Mouse (Mus musculus) spleen, embryonic (tissue): Measurements from ENCODE around the gene Plcb4.
"Not testable (repeated sequence)": the region's sequence is repeated elsewhere in the genome, so short reads cannot be mapped to it uniquely, and the experiment has no call there.

Experiments
- CTCF ChIA-PET: fragments of 350-600 bp; sonication (Branson Sonifier 250); formaldehyde crosslinking; loops from one replicate; lab custom pipeline; 2022; lab: Charles Lee

The Plcb4 gene

DNA sequence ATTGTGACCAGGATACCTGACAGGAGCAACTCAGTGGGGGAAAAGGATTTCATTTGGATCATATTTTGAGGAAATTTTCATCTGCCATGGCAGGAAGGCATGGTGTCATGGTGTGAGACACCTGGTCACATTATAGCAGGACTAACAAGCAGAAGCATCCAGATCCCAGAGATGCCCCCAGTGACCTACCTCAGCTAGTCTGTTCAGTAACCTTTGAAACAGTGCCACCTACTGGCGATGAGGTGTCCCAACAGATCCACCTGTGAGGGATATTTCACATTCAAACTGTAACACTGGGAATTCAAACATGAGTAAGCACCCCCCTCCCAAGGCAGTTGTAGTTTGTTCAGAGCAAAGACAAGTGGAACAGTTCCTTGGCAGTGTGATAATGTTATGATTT lies 289.0 kb downstream of the Plcb4 start:
- CTCF ChIA-PET = no interaction called here

DNA sequence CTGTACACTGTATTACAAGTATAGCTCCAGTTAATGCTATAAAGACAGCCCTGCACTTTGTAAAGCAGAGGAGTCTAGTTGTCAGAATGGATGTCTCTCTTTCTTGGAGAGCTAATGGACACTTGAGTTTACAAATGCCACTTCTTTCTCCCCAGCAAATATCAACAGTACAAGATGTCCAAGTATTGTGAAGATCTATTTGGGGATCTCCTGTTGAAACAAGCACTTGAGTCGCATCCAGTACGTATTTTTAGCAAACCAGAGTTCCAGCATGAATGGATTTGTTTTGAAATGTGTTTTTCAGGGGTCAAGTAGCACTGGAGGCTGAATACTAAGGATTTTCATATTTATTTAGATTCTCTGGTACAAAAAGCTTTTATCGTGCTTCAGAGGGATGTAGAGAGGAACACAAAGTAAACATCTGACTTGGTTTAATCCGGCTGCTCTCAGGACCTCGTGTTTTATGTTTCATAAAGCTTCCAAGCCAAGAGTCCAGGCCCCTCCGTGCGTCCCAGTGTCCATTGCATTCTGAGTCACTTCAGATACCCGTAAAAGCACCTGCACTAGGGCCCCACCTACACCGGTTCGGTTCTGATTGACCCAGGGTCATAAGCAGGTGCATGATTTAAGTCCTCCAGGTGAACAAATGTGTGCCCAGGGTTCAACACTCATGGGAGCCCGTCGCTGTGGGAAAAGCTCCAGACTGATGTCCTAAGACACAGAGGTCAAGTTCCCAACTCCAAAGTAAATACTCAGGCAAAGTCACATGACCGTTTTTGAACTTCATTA lies 296.1 kb downstream of the Plcb4 start:
- CTCF ChIA-PET = no interaction called here

DNA sequence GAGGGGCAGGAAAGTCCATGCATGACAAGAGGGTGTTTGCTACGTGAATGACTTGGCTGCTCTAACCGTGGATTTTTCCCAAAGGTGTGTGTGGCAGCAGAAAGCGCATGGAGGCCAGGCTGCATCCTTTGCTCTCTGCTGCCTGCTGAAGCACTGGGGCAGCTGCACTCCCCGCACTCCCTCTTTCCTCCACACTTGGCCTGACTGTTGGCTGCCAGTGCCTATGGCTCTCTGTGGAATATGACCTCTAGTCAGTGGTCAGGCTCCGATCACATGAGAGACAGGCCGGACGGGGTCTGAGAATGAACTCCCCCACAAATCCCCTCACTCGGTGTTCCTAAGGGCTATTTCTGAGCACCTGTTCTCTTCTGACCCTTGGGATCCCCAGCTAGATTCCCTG lies 297.0 kb downstream of the Plcb4 start:
- CTCF ChIA-PET = no interaction called here

DNA sequence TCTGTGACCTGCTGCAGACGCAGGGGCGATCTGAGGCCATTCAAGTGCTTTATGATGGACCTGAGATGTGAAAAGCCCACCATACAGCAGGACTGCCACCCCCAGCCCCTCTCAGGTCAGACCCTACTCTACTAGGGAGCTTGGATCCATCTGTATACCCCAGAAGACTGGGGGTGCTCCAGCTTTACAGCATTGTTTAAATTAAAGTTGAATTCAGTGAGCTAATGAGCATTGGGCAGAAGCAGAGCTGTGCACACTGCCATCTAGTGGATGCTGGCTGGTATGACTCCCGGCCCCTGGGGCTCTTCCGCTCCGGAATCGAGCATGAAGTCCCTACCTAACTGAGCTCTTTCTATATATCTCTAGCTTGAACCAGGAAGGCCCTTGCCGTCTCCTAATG lies 298.9 kb downstream of the Plcb4 start:
- CTCF ChIA-PET = interaction anchor here (1.0 kb wide), 1 partner anchor 15 kb away, joined by 3 read pairs; no protein-coding TSS in a partner anchor

DNA sequence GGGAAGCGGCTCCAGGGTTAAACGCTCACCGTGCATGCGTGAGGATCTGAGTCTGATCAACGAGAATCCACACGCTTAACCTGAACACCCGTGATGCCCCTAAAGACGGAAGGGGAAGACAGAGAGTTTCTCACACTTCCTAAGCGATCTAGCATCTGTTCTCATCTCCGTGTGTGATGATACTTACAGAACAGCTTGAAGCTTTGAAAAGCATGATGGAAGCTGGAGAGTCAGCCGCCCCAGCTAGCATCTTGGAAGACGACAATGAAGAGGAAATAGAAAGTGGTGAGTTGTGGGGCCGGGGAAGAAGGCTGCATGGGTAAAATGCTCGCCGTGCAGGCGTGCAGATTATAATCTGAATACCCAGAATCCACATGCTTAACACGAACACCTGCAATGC lies 299.6 kb downstream of the Plcb4 start:
- CTCF ChIA-PET = interaction anchor here (1.0 kb wide), 1 partner anchor 16 kb away, joined by 3 read pairs; no protein-coding TSS in a partner anchor

DNA sequence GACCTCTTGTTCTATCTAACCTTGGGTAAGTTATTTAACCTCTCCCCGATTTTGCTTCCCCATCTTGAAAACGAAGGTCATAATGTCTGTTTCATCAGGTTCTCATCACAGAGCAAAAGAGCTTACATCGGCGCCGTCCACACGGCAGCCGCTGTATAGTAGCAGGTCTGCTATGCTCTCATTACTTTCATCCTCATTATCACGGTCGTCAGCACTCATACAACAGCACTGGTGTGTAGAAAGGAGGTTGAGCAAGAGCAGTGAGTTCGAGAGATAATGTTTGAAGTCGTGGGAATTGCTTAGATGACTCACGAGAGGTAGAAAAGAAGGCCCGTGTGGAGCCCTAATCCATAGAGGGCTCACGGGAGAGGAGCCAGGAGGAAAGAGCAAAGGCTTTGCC lies 304.3 kb downstream of the Plcb4 start:
- CTCF ChIA-PET = no interaction called here

DNA sequence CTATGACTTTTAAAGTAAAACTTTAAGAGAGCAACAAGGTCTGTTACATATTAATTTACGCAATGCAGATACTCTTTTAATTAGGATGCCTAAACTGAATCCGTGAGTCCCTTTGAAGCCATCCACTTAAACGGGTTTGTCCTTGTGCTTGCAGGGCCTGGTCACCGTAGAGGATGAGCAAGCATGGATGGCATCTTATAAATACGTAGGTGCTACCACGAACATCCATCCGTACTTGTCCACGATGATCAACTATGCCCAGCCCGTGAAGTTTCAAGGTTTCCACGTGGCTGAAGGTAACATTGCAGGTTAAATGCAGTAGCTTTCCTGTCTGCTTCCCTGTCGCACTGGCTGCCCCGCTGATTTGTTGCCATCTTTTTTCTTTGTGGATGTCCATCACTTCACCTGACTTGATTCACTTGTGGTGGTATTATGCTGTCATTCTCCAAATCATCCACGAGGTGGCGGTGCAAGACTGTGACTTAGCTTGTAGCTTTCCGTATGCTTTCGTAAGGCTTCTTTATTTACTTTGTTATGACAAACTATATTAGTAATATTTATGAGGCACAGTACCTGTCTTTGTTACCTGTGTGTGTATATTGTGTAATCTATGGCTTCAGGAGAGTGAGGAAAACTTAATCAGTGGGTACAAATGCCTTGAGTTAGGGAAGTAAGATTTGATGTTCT lies 308.2 kb downstream of the Plcb4 start:
- CTCF ChIA-PET = no interaction called here

DNA sequence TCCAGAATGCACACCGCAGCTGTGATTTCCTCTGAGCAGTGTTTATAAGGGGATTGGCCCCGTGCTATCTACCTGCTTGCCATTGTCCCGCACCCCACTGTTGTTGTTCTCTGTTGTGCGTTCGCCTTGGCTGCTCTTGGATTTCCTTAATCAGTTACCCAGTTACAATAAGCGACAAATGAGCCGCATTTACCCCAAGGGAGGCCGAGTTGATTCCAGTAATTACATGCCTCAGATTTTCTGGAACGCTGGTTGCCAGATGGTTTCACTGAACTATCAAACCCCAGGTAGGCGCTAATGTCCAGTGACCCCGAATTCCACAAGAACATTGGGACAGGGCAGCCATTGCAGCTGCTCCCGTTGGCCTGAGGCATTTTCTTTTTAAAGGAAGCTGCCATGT lies 309.3 kb downstream of the Plcb4 start:
- CTCF ChIA-PET = interaction anchor here (0.5 kb wide), 1 partner anchor 861 kb away, joined by 8 read pairs; no protein-coding TSS in a partner anchor

DNA sequence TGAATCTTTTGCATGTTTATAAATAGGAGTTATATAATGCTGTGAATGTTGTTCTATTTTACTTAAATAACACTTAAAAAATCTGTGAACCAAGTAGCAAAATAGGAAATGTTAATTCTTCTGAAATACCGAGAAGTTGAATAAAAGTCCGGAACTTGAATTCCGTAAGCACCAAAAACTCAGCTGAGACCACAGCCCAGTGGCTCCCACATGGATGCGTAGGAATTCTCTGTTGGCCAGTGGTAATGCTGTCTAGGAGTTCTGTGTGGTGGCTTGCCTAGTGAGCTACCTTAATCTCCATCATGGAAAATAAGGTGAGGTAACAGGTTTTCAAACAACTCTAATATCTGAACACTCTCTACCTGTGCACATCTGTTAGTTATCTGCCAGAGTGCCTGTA lies 312.1 kb downstream of the Plcb4 start:
- CTCF ChIA-PET = interaction anchor here (0.6 kb wide), 1 partner anchor 646 kb away, joined by 5 read pairs; no protein-coding TSS in a partner anchor

DNA sequence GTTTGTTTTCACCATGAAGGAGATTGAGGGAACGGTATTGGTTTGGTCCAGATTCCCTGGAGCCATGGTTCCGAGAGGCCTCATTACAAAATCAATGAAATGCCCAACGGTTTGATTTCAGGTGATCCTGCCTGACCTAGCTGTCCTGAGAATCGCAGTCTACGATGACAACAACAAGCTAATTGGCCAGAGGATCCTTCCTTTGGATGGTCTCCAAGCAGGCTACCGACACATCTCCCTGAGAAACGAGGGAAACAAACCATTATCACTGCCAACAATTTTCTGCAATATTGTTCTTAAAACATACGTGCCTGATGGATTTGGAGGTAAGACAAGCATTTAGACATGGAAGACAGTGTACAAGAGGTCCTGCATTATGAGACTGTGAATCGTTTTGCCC lies 317.2 kb downstream of the Plcb4 start:
- CTCF ChIA-PET = no interaction called here

DNA sequence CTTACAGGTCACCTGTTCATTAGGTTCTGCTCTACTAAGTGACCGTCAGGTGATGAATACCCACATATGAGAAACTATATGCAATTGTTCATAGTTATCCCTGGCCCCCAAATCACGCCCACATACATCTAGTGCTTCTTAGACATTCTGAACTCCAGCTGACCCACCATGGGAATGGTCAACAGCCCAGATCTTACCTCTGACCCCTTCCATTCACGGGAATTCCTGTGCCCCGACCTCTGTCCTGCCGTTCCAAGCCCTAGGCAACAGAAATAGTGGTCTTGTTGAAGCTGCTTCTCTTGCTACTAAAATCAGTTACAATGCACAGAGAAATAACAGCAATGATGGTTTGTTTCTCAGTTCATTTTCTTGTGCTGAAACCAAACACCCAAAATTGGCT lies 320.0 kb downstream of the Plcb4 start:
- CTCF ChIA-PET = no interaction called here

DNA sequence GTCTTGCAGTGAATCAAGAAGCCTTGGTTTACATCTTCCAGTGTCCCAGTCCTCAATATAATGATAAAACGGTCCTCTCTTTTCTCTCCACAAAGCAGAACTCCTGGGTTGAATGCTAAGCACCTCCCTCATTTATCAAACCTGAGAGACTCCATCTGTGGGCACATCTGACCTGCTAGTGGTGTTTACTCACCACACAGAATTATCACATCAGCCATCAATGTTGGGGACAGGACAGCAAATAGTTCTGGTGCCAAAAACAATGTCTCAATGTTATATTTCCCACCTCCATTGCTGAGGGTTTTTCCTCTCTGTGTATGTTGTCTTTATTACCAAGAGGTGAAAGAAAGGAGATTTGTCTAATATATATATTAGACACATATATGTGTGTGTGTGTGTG lies 321.6 kb downstream of the Plcb4 start:
- CTCF ChIA-PET = no interaction called here

DNA sequence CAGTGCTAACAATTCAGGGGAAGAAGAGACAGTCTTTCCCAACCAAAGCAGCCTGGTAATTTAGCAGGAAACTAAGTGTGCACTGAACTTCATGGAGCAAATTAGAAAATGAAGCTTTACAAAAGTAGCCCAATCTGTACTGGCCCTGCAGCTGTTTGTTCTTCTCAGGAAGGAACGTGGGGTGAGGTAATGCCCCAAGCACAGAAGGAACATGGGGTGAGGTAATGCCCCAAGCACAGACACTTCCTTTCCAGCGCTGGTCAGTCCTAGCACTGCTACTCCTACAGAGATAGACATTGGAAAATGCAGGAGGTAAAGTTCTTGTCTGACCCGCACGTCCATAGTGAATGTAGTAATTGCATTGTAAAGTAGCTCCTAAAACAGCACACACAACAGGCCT lies 325.2 kb downstream of the Plcb4 start:
- CTCF ChIA-PET = no interaction called here

DNA sequence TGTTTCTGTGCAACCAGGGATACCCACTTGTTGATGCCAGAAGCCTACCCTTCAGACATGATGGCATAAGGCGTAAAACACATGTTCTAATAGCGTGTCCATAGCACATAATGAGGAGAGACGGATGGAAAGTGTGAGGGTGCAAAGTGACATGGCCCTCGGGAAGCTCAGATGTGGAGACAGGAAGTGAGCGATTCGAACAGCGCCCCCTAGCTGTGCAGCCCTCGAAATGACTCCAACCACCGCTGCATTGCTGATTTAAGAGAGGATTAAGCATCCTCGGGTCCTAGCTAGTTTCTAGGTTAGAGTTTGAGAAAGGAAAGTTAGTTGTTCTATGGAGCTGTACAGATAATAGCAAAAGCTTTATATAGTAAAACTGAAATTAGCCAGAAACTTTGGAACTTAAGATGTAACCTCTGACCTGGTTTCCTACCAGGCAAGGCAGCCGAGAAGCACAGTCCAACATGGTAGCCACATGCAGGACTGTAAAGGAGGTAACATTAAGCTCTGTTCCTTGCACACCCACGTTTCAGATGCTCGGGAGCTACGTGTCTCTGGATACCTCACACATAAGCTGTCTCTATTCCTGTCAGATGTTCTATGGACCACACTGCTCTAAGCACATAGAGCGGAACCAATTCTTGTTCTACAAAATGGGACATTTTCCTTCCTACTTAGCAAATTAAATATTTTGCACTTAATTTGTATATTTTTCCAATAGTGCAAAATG lies 326.9 kb downstream of the Plcb4 start:
- CTCF ChIA-PET = no interaction called here

DNA sequence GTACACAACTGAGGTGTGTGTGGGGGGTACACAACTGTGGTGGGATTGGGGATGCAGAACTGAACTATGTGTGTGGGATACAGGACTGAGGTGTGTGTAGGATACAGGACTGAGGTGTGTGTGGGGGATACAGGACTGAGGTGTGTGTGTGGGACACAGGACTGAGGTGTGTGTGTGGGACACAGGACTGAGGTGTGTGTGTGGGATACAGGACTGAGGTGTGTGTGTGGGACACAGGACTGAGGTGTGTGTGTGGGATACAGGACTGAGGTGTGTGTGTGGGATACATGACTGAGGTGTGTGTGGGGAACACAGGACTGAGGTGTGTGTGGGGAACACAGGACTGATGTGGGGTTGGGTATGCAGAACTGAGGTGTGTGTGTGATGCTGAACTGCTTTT lies 329.7 kb downstream of the Plcb4 start:
- CTCF ChIA-PET = not testable (repeated sequence)

DNA sequence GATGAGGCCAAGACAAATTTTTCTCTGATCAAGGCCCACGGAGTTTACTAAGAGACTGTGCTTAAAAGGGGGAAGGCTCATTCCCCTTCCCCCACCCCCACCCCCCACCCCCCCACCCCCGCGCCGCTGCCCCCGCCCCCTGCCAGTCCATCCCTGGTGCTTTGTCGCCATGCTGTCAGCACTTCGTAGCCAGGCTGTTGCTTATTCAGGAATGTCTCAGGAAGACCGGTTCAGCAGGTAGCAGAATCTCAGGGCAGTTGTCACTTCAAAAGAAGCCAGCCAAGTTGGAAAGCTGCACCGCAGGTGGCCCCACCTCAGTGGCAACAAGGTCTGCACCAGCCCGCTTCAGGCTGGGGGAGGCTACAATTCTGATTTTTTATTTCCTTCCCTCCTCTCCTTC lies 331.9 kb downstream of the Plcb4 start:
- CTCF ChIA-PET = not testable (repeated sequence)

DNA sequence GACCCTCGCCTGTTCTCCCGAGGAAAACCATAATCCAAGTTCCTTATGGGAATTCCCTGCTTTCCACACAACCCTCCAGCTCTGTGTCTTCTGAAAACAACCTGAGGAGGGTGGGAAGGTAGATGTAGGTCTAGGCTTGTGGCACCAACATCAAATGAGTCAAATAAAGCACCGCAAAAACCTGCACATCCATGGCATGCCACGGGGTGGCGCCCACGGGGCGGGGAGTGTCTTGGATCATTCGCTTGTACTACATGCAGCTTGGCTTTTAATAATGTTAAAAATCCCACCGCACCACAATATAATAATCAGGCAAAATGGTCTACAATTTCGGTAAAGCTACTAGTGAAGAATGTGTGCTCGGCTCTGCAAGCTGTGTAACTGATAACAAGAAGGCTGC lies 334.5 kb downstream of the Plcb4 start:
- CTCF ChIA-PET = no interaction called here

DNA sequence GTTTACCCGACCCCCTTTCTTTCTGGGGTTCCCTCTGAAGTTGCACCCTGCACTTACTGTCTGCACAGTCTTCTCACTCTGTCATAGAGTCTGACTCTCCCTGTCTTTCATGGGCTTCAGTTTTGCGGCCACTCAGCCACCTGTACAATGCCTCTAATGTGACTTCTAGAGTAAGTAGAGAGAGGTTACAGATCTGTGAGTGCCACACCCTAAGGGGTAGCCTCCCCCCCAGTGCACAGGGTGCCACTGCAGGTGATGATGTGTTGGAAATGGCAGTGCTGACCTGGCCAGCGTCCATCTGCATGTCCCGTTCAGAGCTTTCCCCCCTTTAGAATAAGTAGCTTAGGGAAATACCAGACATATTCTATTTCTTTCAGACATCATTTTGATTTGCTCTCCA lies 336.4 kb downstream of the Plcb4 start:
- CTCF ChIA-PET = no interaction called here

DNA sequence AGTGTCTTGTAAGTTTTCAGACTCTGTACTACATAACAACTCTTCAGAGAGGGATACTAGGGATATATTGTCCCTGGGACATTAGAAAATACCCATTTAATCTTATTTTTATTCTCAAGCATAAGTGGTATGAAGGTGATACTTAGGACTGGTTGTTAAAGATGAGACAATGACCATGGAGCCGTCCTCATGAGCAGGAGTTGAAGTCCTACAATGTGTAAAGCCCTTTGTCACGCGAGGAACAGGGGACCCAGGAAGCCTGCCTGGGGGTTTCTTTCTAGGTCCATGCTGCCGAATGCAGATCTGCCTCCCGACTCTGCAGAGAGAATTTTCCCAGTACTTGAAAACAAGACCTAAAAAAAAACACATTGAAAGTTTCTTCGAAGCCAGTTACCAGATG lies 338.1 kb downstream of the Plcb4 start:
- CTCF ChIA-PET = no interaction called here

DNA sequence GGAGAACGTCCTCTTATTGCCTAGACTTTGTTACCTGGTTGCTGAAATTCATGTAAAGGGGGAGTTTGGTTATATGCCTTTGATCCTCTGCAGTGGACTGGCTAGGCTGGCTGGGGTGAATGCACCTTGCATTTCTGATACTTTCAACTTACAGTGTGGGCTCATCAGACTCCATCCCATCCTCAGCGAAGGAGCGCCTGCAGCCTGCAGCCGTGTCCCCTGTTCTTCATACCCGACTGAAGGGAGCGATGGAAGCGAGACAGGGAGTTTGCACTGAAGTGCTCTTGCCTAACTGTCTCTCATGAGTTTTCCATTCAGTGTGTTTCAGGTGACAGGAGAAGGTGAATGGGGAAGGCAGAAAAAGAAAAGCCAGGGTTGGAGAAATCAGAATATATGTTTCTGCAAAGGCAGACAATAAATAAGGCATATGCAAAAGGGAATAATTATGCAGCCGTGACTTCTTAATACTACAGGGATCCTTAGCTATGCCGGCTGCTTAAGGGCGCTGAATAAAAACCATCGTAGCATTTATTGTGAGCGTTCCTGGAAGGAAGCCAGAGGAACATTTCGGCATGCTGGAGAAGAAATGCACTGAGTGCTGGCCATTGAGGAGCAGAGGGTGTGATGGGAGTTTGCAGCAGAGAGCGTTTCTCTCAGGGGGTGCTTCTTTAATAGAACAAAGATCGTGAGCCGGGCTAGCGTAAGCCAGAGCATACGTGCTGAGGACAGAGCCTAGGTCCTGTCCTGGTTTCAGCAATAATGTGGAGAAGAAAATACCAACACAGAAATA lies 338.7 kb downstream of the Plcb4 start:
- CTCF ChIA-PET = no interaction called here

DNA sequence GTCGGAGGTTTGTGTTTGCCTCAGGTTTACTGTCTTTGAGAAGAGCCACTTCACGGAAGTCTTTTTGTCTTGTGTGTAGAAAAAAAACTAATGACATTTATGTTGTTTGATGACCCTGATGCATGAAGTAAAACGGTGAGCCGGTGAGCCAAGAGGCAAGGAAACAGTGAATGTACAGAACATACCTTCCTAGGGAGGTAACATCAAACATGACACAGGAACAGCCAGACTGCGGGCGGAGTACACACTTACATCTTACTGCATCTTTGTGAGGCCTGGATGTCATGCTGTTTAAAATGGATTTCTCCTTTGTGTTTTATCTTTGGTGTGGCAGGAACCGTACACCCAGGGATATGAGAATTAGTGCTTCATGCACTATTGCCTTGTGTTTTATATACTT lies 340.1 kb downstream of the Plcb4 start:
- CTCF ChIA-PET = no interaction called here

DNA sequence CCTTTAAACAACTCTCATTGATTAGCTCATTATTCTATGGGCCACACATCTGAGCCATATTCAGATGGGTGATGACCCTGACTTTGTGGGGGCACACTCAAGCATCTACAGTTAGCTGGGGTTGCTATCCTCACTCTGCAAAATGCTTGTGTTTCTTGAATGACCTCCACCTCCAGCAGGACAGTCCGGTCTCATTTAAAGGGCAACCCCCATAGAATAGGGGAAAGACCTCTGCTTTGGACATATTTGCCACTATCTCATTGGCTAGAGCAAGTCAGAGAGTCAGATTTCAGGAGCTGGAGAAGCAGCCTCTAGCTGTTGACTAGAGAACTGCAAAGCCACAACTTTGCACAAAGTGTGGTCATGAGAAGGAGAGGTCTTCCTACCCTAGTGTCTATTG lies 340.6 kb downstream of the Plcb4 start:
- CTCF ChIA-PET = no interaction called here
